Mouse (Mus musculus) ES-E14 (cell line): Measurements from ENCODE around the gene Pla2g15. TPM values are rescaled to one million over a fixed set of nuclear protein-coding genes. Genes with fewer than 3 reads are reported as not detected.

Experiments used
- DNase-seq: peaks from one replicate; pipeline ENCODE4 v3.0.0-alpha.2; 2013; ENCODE audit warnings: low read depth, low spot score
- H3K27ac ChIP-seq: 2 replicates; pipeline ENCODE4 v1.5.1; 2012; ENCODE audit warnings: low read depth, mild to moderate bottlenecking, low read length, moderate library complexity, mixed read lengths; ENCODE audit not compliant: poor library complexity, insufficient read depth, severe bottlenecking
- H3K36me3 ChIP-seq: 2 replicates; pipeline ENCODE4 v1.6.1; 2012; ENCODE audit warnings: mild to moderate bottlenecking, low read length, moderate library complexity, mixed read lengths; ENCODE audit not compliant: control insufficient read depth, poor library complexity, insufficient read depth, severe bottlenecking
- H3K4me1 ChIP-seq, 2 experiments: fragments of 150-350 bp in 1 of 2; sonication (generic) in 1 of 2; 2 replicates each; pipeline ENCODE4 v1.6.1; 2012; ENCODE audit warnings: low read length in 2 of 2, mild to moderate bottlenecking in 1 of 2, mixed read lengths in 1 of 2; ENCODE audit not compliant: control insufficient read depth in 2 of 2, insufficient read depth in 2 of 2, poor library complexity in 1 of 2
- H3K4me3 ChIP-seq, 2 experiments: fragments of 150-350 bp in 1 of 2; sonication (generic) in 1 of 2; 2 replicates each; pipeline ENCODE4 v1.5.1; 2012; ENCODE audit warnings: low read length in 2 of 2, low read depth in 1 of 2, mild to moderate bottlenecking in 1 of 2, mixed read lengths in 1 of 2; ENCODE audit not compliant: insufficient read depth in 1 of 2, poor library complexity in 1 of 2, severe bottlenecking in 1 of 2
- H3K9ac ChIP-seq: 2 replicates; pipeline ENCODE4 v1.6.1; 2012; ENCODE audit warnings: low read depth, mild to moderate bottlenecking, low read length, mixed read lengths; ENCODE audit not compliant: poor library complexity, insufficient read depth, severe bottlenecking
- H3K9me3 ChIP-seq: fragments of 150-350 bp; sonication (generic); 2 replicates; pipeline ENCODE4 v1.6.1; 2012; ENCODE audit warnings: low read depth, mild to moderate bottlenecking, low read length; ENCODE audit not compliant: control insufficient read depth, insufficient read depth
- CHD2 ChIP-seq: IDR thresholded peaks from 2 replicates; pipeline ENCODE4 v1.6.1; 2014; ENCODE audit warnings: mild to moderate bottlenecking, low read depth, low read length, inconsistent platforms
- HCFC1 ChIP-seq: IDR thresholded peaks from 2 replicates; pipeline ENCODE4 v1.6.1; 2012; ENCODE audit warnings: low read length, inconsistent platforms, borderline replicate concordance; ENCODE audit not compliant: insufficient read depth
- MAFK ChIP-seq: IDR thresholded peaks from 2 replicates; pipeline ENCODE4 v1.6.1; 2014; ENCODE audit warnings: mild to moderate bottlenecking, low read depth, low read length, inconsistent platforms; ENCODE audit not compliant: insufficient read depth
- ZC3H11A ChIP-seq: IDR thresholded peaks from 2 replicates; pipeline ENCODE4 v1.6.1; 2012; ENCODE audit warnings: low read depth, mild to moderate bottlenecking, inconsistent platforms, low read length, borderline replicate concordance
- ZNF384 ChIP-seq: IDR thresholded peaks from 2 replicates; pipeline ENCODE4 v1.6.1; 2012; ENCODE audit warnings: low read depth, low read length, inconsistent platforms
- in situ Hi-C, 2 experiments: fragments of 600-800 bp; cut with MboI; formaldehyde crosslinking; loops; one replicate each; pipeline ENCODE4 v1.15.1; 2025; ENCODE audit warnings: low sequenced_read_pairs in 2 of 2, inconsistent platforms in 1 of 2; ENCODE audit not compliant: unreplicated experiment in 2 of 2
- total RNA-seq: library from RNA; depleted of rRNA; stranded (reverse); fragments of 300-350 nt; gene quantifications from 2 replicates; pipeline ENCODE4 v1.2.3, GENCODE M21; 2012

Gene Pla2g15
- total RNA-seq, 1 experiment, result 26.0 TPM

- no peak overlapping the region for H3K4me3 ChIP-seq
- no peaks in the 10 kb centered on the region for H3K9me3 ChIP-seq
- in situ Hi-C loops, result no loop called here
- no peak for TF ChIP-seq ZNF384
- no peak for TF ChIP-seq MAFK
- no peak for TF ChIP-seq HCFC1
- TF ChIP-seq ZC3H11A, result no peak
- no peak for TF ChIP-seq CHD2
- peaks cover 33% of the 10 kb centered on the region for H3K36me3 ChIP-seq
- H3K27ac ChIP-seq, result no peak overlapping the region
- no peak for DNase-seq
- no peak overlapping the region for H3K9ac ChIP-seq
- H3K4me1 ChIP-seq, result peaks cover 0 to 20% of the 10 kb centered on the region in 2 experiments; a peak in 2 of 4 replicates
Observed at GRCm38 (mm10) chr8:106129232-106129930, 20.8 kb upstream of the Pla2g15 start.

- no peak overlapping the region for H3K9ac ChIP-seq
- in situ Hi-C loops, result no loop called here
- no peak overlapping the region for H3K27ac ChIP-seq
- H3K4me1 ChIP-seq, result peaks cover 0 to 21% of the 10 kb centered on the region in 2 experiments; a peak in 2 of 4 replicates
- H3K36me3 ChIP-seq, result peaks cover 33% of the 10 kb centered on the region
- no peaks in the 10 kb centered on the region for H3K9me3 ChIP-seq
- no peak for DNase-seq
- TF ChIP-seq ZNF384 (no peak), MAFK (no peak), CHD2 (no peak), ZC3H11A (no peak), HCFC1 (no peak)
- H3K4me3 ChIP-seq, result no peak overlapping the region
Observed at GRCm38 (mm10) chr8:106129997-106130396, 20.2 kb upstream of the Pla2g15 start.

GRCm38 (mm10) chr8:106130505-106130904 lies 19.7 kb upstream of the Pla2g15 start:
- H3K27ac ChIP-seq, result no peak overlapping the region
- H3K36me3 ChIP-seq, result peaks cover 33% of the 10 kb centered on the region
- H3K4me1 ChIP-seq, result peaks cover 0 to 24% of the 10 kb centered on the region in 2 experiments; a peak in 2 of 4 replicates
- in situ Hi-C loops, result no loop called here
- no peak for TF ChIP-seq ZC3H11A
- no peak for TF ChIP-seq ZNF384
- no peak for TF ChIP-seq HCFC1
- TF ChIP-seq CHD2, result no peak
- no peak for TF ChIP-seq MAFK
- no peak overlapping the region for H3K9ac ChIP-seq
- no peak for DNase-seq
- no peaks in the 10 kb centered on the region for H3K9me3 ChIP-seq
- no peak overlapping the region for H3K4me3 ChIP-seq

GRCm38 (mm10) chr8:106131021-106131420 lies 19.2 kb upstream of the Pla2g15 start:
- Histone ChIP-seq H3K4me3 (no peak overlapping the region), H3K4me1 (peaks cover 0 to 29% of the 10 kb centered on the region in 2 experiments; a peak in 2 of 4 replicates), H3K27ac (no peak overlapping the region), H3K9ac (no peak overlapping the region), H3K36me3 (peaks cover 33% of the 10 kb centered on the region), H3K9me3 (no peaks in the 10 kb centered on the region)
- DNase-seq, result no peak
- TF ChIP-seq ZC3H11A (no peak), CHD2 (no peak), ZNF384 (no peak), MAFK (no peak), HCFC1 (no peak)
- in situ Hi-C loops, result no loop called here
